Mouse (Mus musculus) MEL (cell line): ENCODE measurements around the gene Lmbrd2. TPM values are rescaled to one million over a fixed set of nuclear protein-coding genes. Genes with fewer than 3 reads are reported as not detected.
"Not testable (repeated sequence)": the region's sequence is repeated elsewhere in the genome, so short reads cannot be mapped to it uniquely, and the experiment has no call there.

Experiments
- DNase-seq: peaks from one replicate; pipeline ENCODE4 v3.0.0; 2011; ENCODE audit warnings: low read depth, low spot score
- H3K27ac ChIP-seq: 2 replicates; pipeline ENCODE4 v1.5.1; 2012; ENCODE audit warnings: low read depth, mild to moderate bottlenecking, control low read depth, low read length, moderate library complexity; ENCODE audit not compliant: control insufficient read depth
- H3K27me3 ChIP-seq, 2 experiments: fragments of 150-350 bp in 1 of 2; sonication (generic) in 1 of 2; 2 replicates each; pipeline ENCODE4 v1.6.1; 2012; ENCODE audit warnings: low read length in 2 of 2, mild to moderate bottlenecking in 2 of 2, improper control_type of control experiment in 1 of 2, moderate library complexity in 1 of 2; ENCODE audit not compliant: insufficient read depth in 2 of 2, control insufficient read depth in 1 of 2
- H3K36me3 ChIP-seq, 2 experiments: 2 replicates each; pipeline ENCODE4 v1.6.1; 2012 to 2014; ENCODE audit warnings: low read length in 2 of 2, improper control_type of control experiment in 1 of 2, inconsistent platforms in 1 of 2, mild to moderate bottlenecking in 1 of 2; ENCODE audit not compliant: insufficient read depth in 2 of 2, control insufficient read depth in 1 of 2
- H3K4me1 ChIP-seq, 2 experiments: fragments of 150-350 bp in 1 of 2; sonication (generic) in 1 of 2; 2 replicates each; pipeline ENCODE4 v1.6.1; 2012; ENCODE audit warnings: low read length in 2 of 2, improper control_type of control experiment in 1 of 2, mild to moderate bottlenecking in 1 of 2; ENCODE audit not compliant: insufficient read depth in 2 of 2, control insufficient read depth in 1 of 2
- H3K4me3 ChIP-seq, 2 experiments: fragments of 150-350 bp in 1 of 2; sonication (generic) in 1 of 2; 2 replicates each; pipeline ENCODE4 v1.5.1; 2012; ENCODE audit warnings: low read depth in 2 of 2, low read length in 2 of 2, mild to moderate bottlenecking in 2 of 2, moderate library complexity in 2 of 2, control low read depth in 1 of 2, improper control_type of control experiment in 1 of 2; ENCODE audit not compliant: control insufficient read depth in 1 of 2, insufficient read depth in 1 of 2
- H3K79me2 ChIP-seq: 2 replicates; pipeline ENCODE4 v1.6.1; 2012; ENCODE audit warnings: mild to moderate bottlenecking, low read length, moderate library complexity; ENCODE audit not compliant: control insufficient read depth, poor library complexity, insufficient read depth
- H3K9ac ChIP-seq: 2 replicates; pipeline ENCODE4 v1.6.1; 2012; ENCODE audit warnings: low read depth, mild to moderate bottlenecking, control low read depth, low read length, moderate library complexity; ENCODE audit not compliant: control insufficient read depth, poor library complexity, severe bottlenecking
- H3K9me3 ChIP-seq: fragments of 150-350 bp; sonication (generic); replicated peaks from 2 replicates; pipeline ENCODE4 v1.6.1; 2012; ENCODE audit warnings: mild to moderate bottlenecking, low read length, improper control_type of control experiment, moderate library complexity; ENCODE audit not compliant: insufficient read depth
- E2F4 ChIP-seq: IDR thresholded peaks from 2 replicates; pipeline ENCODE4 v1.6.1; 2011; ENCODE audit warnings: low read depth, low read length, improper control_type of control experiment, borderline replicate concordance
- GABPA ChIP-seq: IDR thresholded peaks from 2 replicates; pipeline ENCODE4 v1.6.1; 2012; ENCODE audit warnings: low read depth, mild to moderate bottlenecking, inconsistent platforms, low read length, improper control_type of control experiment, moderate library complexity
- MAX ChIP-seq: IDR thresholded peaks from 2 replicates; pipeline ENCODE4 v1.6.1; 2011; ENCODE audit warnings: low read length, improper control_type of control experiment
- MAZ ChIP-seq: IDR thresholded peaks from 2 replicates; pipeline ENCODE4 v1.6.1; 2012; ENCODE audit warnings: low read depth, mild to moderate bottlenecking, inconsistent platforms, low read length, improper control_type of control experiment
- TAL1 ChIP-seq: IDR thresholded peaks from 2 replicates; pipeline ENCODE4 v1.6.1; 2012; ENCODE audit warnings: mild to moderate bottlenecking, inconsistent platforms, low read length, moderate library complexity, mixed read lengths
- USF1 ChIP-seq: IDR thresholded peaks from 2 replicates; pipeline ENCODE4 v1.6.1; 2014; ENCODE audit warnings: low read depth, mild to moderate bottlenecking, inconsistent platforms, low read length, improper control_type of control experiment, moderate library complexity
- polyA plus RNA-seq, 2 experiments: library from polyadenylated mRNA; stranded (reverse) in 1 of 2; unstranded in 1 of 2; fragments of >175 nt in 1 of 2; fragments of >200 nt in 1 of 2; gene quantifications; 2 replicates each; pipeline versions ENCODE4 v1.2.1 to v1.2.4; 2012; ENCODE audit warnings: low replicate concordance in 2 of 2, low read depth in 1 of 2; ENCODE audit not compliant: insufficient read length in 2 of 2, insufficient read depth in 1 of 2, missing spikeins in 1 of 2
- total RNA-seq: library from RNA; depleted of rRNA; stranded (reverse); fragments of 300-350 nt; gene quantifications from 2 replicates; pipeline ENCODE4 v1.2.3, GENCODE M21; 2012

Gene Lmbrd2
- total and polyA plus RNA-seq, 3 experiments = 7.9 to 62.9 (median 8.2) TPM

DNA sequence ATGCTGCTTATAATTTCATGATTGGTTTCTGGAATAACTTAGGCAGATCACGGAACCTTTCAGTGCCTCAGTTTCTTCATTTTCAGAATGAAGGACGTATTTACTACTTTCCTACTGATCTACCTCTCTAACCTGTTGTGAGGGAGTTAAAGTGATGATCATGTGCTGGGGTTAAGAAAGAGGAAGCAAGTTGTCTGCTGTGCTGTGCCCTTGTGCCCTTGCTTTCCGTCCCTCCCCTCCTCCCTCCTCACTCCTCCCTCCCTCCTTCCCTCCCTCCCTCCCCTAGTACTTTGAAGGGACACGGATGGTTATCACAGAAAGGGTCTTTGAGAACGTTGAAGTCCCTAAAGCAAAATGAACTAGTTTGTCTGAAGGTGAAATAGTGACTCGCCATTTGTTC is 58.1 kb downstream of the Lmbrd2 start:
- Histone ChIP-seq H3K27me3 (no peaks in the 10 kb centered on the region), H3K9me3 (no peaks in the 10 kb centered on the region), H3K79me2 (no peaks in the 10 kb centered on the region), H3K27ac (no peak overlapping the region), H3K4me1 (peaks cover 0 to 4% of the 10 kb centered on the region in 2 experiments; a peak in 2 of 4 replicates), H3K36me3 (peaks cover 7 to 8% of the 10 kb centered on the region in 2 experiments), H3K4me3 (no peak overlapping the region), H3K9ac (no peak overlapping the region)
- 0 out of 2 replicates have a peak, but pooled peaks have one; percentile 55 for TF ChIP-seq MAZ
- peak; percentile 66 for TF ChIP-seq USF1
- TF ChIP-seq E2F4 = no peak
- DNase-seq = peak; percentile 65

DNA sequence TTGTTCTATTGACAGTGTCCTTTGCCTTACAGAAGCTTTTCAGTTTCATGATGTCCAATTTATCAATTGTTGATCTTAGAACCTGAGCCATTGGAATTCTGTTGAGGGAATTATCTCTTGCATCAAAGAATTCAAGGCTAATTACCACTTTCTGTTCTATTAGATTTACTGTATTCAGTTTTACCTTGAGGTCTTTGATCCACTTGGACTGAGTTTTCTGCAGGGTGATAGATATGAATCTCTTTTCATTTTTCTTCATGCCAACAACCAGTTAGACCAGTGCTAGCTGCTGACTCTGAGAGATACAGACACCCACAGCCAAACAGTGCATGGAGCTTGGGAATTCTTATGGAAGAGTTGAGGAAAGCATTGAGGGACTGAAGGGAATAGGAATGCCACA is 71.5 kb downstream of the Lmbrd2 start:
- TF ChIP-seq MAX (no peak), GABPA (no peak), TAL1 (no peak), E2F4 (no peak)
- Histone ChIP-seq H3K27me3 (no peaks in the 10 kb centered on the region), H3K79me2 (no peaks in the 10 kb centered on the region), H3K27ac (no peak overlapping the region), H3K9me3 (no peaks in the 10 kb centered on the region), H3K9ac (no peak overlapping the region), H3K4me1 (peaks cover 0 to 3% of the 10 kb centered on the region in 2 experiments; a peak in 1 of 4 replicates), H3K4me3 (no peak overlapping the region), H3K36me3 (peaks cover 0 to 2% of the 10 kb centered on the region in 2 experiments; a peak in 2 of 4 replicates)
- no peak for DNase-seq

DNA sequence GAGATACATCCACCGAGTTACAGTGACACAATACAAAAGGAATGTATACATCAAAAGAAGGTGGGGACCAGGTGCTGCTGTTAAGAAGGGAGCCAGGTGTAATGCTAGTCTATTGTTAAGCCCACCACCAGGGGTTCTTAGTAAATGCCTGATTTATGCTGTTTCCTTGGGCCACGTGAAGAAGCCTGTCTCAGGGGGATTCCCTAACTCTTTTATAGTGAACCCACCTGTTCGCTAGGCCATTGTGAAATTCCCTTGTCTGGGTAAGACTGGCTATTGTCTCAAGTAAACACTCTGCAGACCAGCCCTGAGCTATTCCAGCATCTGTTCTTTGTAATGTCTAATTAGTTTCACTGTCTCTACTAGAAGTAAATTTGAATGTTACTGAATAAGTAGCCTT is 72.7 kb downstream of the Lmbrd2 start:
- H3K9ac ChIP-seq, H3K27me3 ChIP-seq, H3K27ac ChIP-seq, DNase-seq, H3K4me3 ChIP-seq, H3K36me3 ChIP-seq, H3K9me3 ChIP-seq, H3K79me2 ChIP-seq, H3K4me1 ChIP-seq: not testable (repeated sequence)

DNA sequence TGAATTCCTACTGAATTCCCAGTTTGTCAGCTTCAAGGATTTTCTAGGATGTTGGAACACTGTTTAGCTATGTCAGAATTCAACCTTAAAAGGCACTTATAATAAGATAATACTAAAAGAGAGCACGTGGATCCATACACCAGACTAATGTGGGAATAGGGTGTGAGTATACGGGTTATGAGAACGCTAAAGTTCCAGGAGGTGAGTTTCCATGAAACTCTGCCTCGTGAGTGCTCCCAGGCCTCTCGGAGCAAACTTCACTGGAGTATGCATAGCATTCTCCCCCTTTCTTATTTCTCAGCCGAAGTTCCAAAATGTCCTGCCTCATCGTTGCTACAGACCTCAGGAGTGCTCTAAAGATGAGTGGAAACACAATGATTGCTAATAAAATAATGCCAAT is 73.1 kb downstream of the Lmbrd2 start:
- H3K36me3 ChIP-seq, H3K4me1 ChIP-seq, H3K9me3 ChIP-seq, H3K27ac ChIP-seq, H3K9ac ChIP-seq, DNase-seq, H3K79me2 ChIP-seq, H3K4me3 ChIP-seq, H3K27me3 ChIP-seq: not testable (repeated sequence)
